Mouse (Mus musculus) MEL (cell line): ENCODE data around the gene Hk2.
"Not testable (repeated sequence)": the region's sequence is repeated elsewhere in the genome, so short reads cannot be mapped to it uniquely, and the experiment has no call there.

Experiments used
- CTCF ChIP-seq, 3 experiments: IDR thresholded peaks in 2 of 3; conservative IDR thresholded peaks in 1 of 3; 2 replicates each; pipeline ENCODE4 v1.5.1; 2011 to 2012; ENCODE audit warnings: low read length in 3 of 3, low read depth in 2 of 3, mild to moderate bottlenecking in 2 of 3, improper control_type of control experiment in 1 of 3, inconsistent platforms in 1 of 3, mixed read lengths in 1 of 3, moderate library complexity in 1 of 3; ENCODE audit not compliant: control insufficient read depth in 1 of 3, insufficient read depth in 1 of 3, poor library complexity in 1 of 3, severe bottlenecking in 1 of 3
- HCFC1 ChIP-seq: IDR thresholded peaks from 2 replicates; pipeline ENCODE4 v1.6.1; 2012; ENCODE audit warnings: low read depth, mild to moderate bottlenecking, inconsistent platforms, low read length, improper control_type of control experiment, moderate library complexity
- MAX ChIP-seq: IDR thresholded peaks from 2 replicates; pipeline ENCODE4 v1.6.1; 2011; ENCODE audit warnings: low read length, improper control_type of control experiment
- NRF1 ChIP-seq: IDR thresholded peaks from 2 replicates; pipeline ENCODE4 v1.6.1; 2014; ENCODE audit warnings: low read depth, mild to moderate bottlenecking, inconsistent platforms, low read length, improper control_type of control experiment, moderate library complexity; ENCODE audit not compliant: poor library complexity, insufficient read depth, severe bottlenecking
- POLR2A ChIP-seq, 2 experiments: IDR thresholded peaks; 2 replicates each; pipeline ENCODE4 v1.6.1; 2011 to 2012; ENCODE audit warnings: low read length in 2 of 2, mild to moderate bottlenecking in 2 of 2, control low read depth in 1 of 2, improper control_type of control experiment in 1 of 2, low read depth in 1 of 2, moderate library complexity in 1 of 2; ENCODE audit not compliant: control insufficient read depth in 1 of 2, insufficient read depth in 1 of 2, poor library complexity in 1 of 2
- TAL1 ChIP-seq: IDR thresholded peaks from 2 replicates; pipeline ENCODE4 v1.6.1; 2012; ENCODE audit warnings: mild to moderate bottlenecking, inconsistent platforms, low read length, moderate library complexity, mixed read lengths
- USF1 ChIP-seq: IDR thresholded peaks from 2 replicates; pipeline ENCODE4 v1.6.1; 2014; ENCODE audit warnings: low read depth, mild to moderate bottlenecking, inconsistent platforms, low read length, improper control_type of control experiment, moderate library complexity

GRCm38 (mm10) chr6:82677629-82678028 lies 96.6 kb downstream of the Hk2 start:
- not testable (repeated sequence) for TF ChIP-seq CTCF (IDR thresholded peaks at IDR 0.05 in 2 of 3, conservative IDR thresholded peaks at IDR 0.05 in 1 of 3; ENCODE audit: control insufficient read depth in 1 of 3, insufficient read depth in 1 of 3, low read depth in 2 of 3, low read length in 3 of 3, poor library complexity in 1 of 3, severe bottlenecking in 1 of 3); MAX; HCFC1; TAL1; USF1; NRF1; POLR2A (IDR thresholded peaks at IDR 0.05; ENCODE audit: control insufficient read depth in 1 of 2, insufficient read depth in 1 of 2, low read depth in 1 of 2, low read length in 2 of 2, poor library complexity in 1 of 2)
